Mouse (Mus musculus) kidney, adult 2 months (tissue): ENCODE results near the gene Fam217a.
"Not testable (repeated sequence)": the region's sequence is repeated elsewhere in the genome, so short reads cannot be mapped to it uniquely, and the experiment has no call there.

Experiments used
- CTCF ChIP-seq: fragments of 200-500 bp; conservative IDR thresholded peaks from 2 replicates; pipeline ENCODE4 v1.5.1; 2011; ENCODE audit warnings: low read depth, mild to moderate bottlenecking, control low read depth, low read length, moderate library complexity, mixed read lengths; ENCODE audit not compliant: insufficient read depth, insufficient read length
- POLR2A ChIP-seq: fragments of 200-500 bp; IDR thresholded peaks from one replicate; pipeline ENCODE4 v1.6.1; 2011; ENCODE audit warnings: low read depth, low read length, control low read depth

DNA sequence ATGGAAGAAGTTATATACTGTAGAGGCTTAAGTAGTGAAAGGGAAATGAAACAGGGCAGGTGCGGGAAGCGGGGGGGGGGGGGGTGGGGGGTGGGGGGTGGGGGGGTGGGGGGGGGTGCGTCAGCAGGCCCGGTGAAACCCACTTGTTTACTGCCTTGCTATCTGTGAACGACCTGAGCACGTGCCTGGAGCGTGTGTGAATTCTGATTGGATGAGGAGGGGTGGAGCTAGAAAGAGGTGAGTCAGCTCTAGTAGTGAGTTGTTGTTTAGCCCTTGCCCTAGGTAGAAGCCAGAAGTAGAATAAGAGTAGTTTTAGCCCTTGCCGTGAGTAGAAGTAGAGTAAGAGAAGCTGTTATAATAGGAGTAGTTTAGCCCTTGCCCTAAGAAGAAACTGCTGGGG is 62.9 kb downstream of the Fam217a start:
- TF ChIP-seq POLR2A, CTCF: not testable (repeated sequence)
